20 mouse cellular contexts compared by ENCODE assay signal in genomic region chr10:27378286-27378685, GRCm38 (mm10).
A peak's percentile ranks its signal among the peaks of the same experiment; 100 is the strongest.
DNase-seq lines count a peak whose midpoint lies in the region; ATAC-seq and TF ChIP-seq lines count a peak whose summit lies in the region.
"Had no signal": no experiment of that assay in that cellular context is flagged by ENCODE, and none has a peak within 500 bp of the region (broad histone marks: within the 10 kb centered on the region; RNA-seq: fewer than 3 reads in every experiment).

No protein-coding gene starts in this region.

- H3K36me3 ChIP-seq in limb, embryonic 14.5 days (ENCODE audit: control insufficient read depth, insufficient read depth, low read length) = no peaks in the 10 kb centered on the region
- H3K36me3 ChIP-seq in limb, embryonic 10.5 days = no peaks in the 10 kb centered on the region
- H3K36me3 ChIP-seq: forebrain, embryonic 15.5 days; hindbrain, embryonic 12.5 days; lung, embryonic 15.5 days had no signal

- 40% methylated on average over 1 of the region's 1 CpGs for WGBS in limb, embryonic 14.5 days
- WGBS in limb, embryonic 10.5 days = 55% methylated on average over 1 of the region's 1 CpGs

- no peaks in the 10 kb centered on the region for H3K4me1 ChIP-seq in limb, embryonic 14.5 days (ENCODE audit: control insufficient read depth, insufficient read depth, low read length)
- H3K4me1 ChIP-seq in limb, embryonic 10.5 days = no peaks in the 10 kb centered on the region
- no peaks in the 10 kb centered on the region for H3K4me1 ChIP-seq in embryonic fibroblast, embryonic 13.5 days (ENCODE audit: control insufficient read depth, insufficient read depth, low read length)
- H3K4me1 ChIP-seq: forebrain, embryonic 15.5 days; hindbrain, embryonic 12.5 days; lung, embryonic 15.5 days had no signal

- TF ChIP-seq POLR2A in limb, embryonic 14.5 days (IDR thresholded peaks at IDR 0.05; ENCODE audit: borderline replicate concordance, extremely low read depth, insufficient read depth, insufficient read length) = no peak
- no peak for TF ChIP-seq POLR2A in embryonic fibroblast, embryonic 13.5 days (IDR thresholded peaks at IDR 0.05; ENCODE audit: low read depth, low read length)

- no peak overlapping the region for H3K4me3 ChIP-seq in limb, embryonic 14.5 days (replicated peaks; ENCODE audit: low read length)
- no peak overlapping the region for H3K4me3 ChIP-seq in limb, embryonic 10.5 days
- H3K4me3 ChIP-seq in embryonic fibroblast, embryonic 13.5 days (ENCODE audit: insufficient read depth, low read length) = no peak overlapping the region
- H3K4me3 ChIP-seq: forebrain, embryonic 15.5 days; hindbrain, embryonic 12.5 days; lung, embryonic 15.5 days had no signal

- H3K9me3 ChIP-seq in limb, embryonic 14.5 days (ENCODE audit: control insufficient read depth, low read length) = no peaks in the 10 kb centered on the region
- H3K9me3 ChIP-seq in limb, embryonic 10.5 days (replicated peaks) = no peaks in the 10 kb centered on the region
- H3K9me3 ChIP-seq: forebrain, embryonic 15.5 days; hindbrain, embryonic 12.5 days; lung, embryonic 15.5 days had no signal

- H3K27me3 ChIP-seq in limb, embryonic 14.5 days (ENCODE audit: control insufficient read depth, insufficient read depth, low read length) = no peaks in the 10 kb centered on the region
- H3K27me3 ChIP-seq in limb, embryonic 10.5 days (ENCODE audit: low read depth, poor library complexity, severe bottlenecking) = no peaks in the 10 kb centered on the region
- H3K27me3 ChIP-seq: forebrain, embryonic 15.5 days; hindbrain, embryonic 12.5 days; lung, embryonic 15.5 days had no signal

- TF ChIP-seq CTCF in embryonic fibroblast, embryonic 13.5 days (IDR thresholded peaks at IDR 0.05; ENCODE audit: borderline replicate concordance, insufficient read depth, low read length) = no peak

- H3K9ac ChIP-seq in limb, embryonic 14.5 days (ENCODE audit: low read depth, low read length, severe bottlenecking) = no peak overlapping the region
- H3K9ac ChIP-seq: forebrain, embryonic 15.5 days; hindbrain, embryonic 12.5 days; lung, embryonic 15.5 days had no signal

- H3K27ac ChIP-seq in limb, embryonic 14.5 days (replicated peaks; ENCODE audit: low read depth, low read length) = no peak overlapping the region
- no peak overlapping the region for H3K27ac ChIP-seq in limb, embryonic 10.5 days
- peak overlapping the region; percentile 78 for H3K27ac ChIP-seq in embryonic fibroblast, embryonic 13.5 days (ENCODE audit: insufficient read depth, low read length)
- H3K27ac ChIP-seq: forebrain, embryonic 15.5 days; hindbrain, embryonic 12.5 days; lung, embryonic 15.5 days had no signal

- no peak for ATAC-seq in limb, embryonic 14.5 days (ENCODE audit: low FRiP score, low read depth)
- ATAC-seq: forebrain, embryonic 15.5 days; midbrain, embryonic 16.5 days had no signal

- DNase-seq in gastrocnemius, postnatal 25 days = peak; percentile 7
- no peak for DNase-seq in gastrocnemius, postnatal 36 days
- DNase-seq in limb, embryonic 14.5 days (ENCODE audit: low spot score) = peak; percentile 5
- DNase-seq in limb, embryonic 10.5 days (ENCODE audit: low spot score) = no peak
- DNase-seq in Muller cell, postnatal 12 days (ENCODE audit: inconsistent ontology term) = peak; percentile 63
- no peak for DNase-seq in left cerebral cortex, adult 8-10 months (ENCODE audit: low spot score in 2 of 2)
- DNase-seq in testis, postnatal 10 days (ENCODE audit: low spot score) = no peak
- DNase-seq: adrenal gland, adult 2 months; cerebellum, postnatal 10 days; gastrocnemius, postnatal 10 days; kidney, adult 9 months; kidney, postnatal 4 days; liver; right cerebral cortex, postnatal 14 days; thymus, postnatal 25 days had no signal

- H3K4me2 ChIP-seq in limb, embryonic 14.5 days (replicated peaks; ENCODE audit: low read depth, low read length, severe bottlenecking) = no peak overlapping the region
- H3K4me2 ChIP-seq: forebrain, embryonic 15.5 days; hindbrain, embryonic 12.5 days; lung, embryonic 15.5 days had no signal

- intact Hi-C loops in gastrocnemius, postnatal 36 days (cut with DNase I) = no loop called here

Comparison
In these comparisons a context has a peak if more than half of its experiments do, and no peak if none do; other contexts are left out.
1. DNase-seq: peak in gastrocnemius, postnatal 25 days (single experiment), limb, embryonic 14.5 days (single experiment) and Muller cell, postnatal 12 days (single experiment); none in gastrocnemius, postnatal 36 days (0 of 2), limb, embryonic 10.5 days (single experiment), left cerebral cortex, adult 8-10 months (0 of 2) and testis, postnatal 10 days (single experiment).